Mouse (Mus musculus): ENCODE results near the gene Scgn.

GRCm38 (mm10) chr13:24037502-24037901, 46.5 kb upstream of the Scgn start:
- no peak for TF ChIP-seq CTCF (conservative IDR thresholded peaks at IDR 0.05; ENCODE audit: low read length)
- TF ChIP-seq NANOG (IDR thresholded peaks at IDR 0.05; ENCODE audit: borderline replicate concordance, low read length), result no peak
